25 mouse cellular contexts compared by ENCODE assay signal in the genomic region with DNA sequence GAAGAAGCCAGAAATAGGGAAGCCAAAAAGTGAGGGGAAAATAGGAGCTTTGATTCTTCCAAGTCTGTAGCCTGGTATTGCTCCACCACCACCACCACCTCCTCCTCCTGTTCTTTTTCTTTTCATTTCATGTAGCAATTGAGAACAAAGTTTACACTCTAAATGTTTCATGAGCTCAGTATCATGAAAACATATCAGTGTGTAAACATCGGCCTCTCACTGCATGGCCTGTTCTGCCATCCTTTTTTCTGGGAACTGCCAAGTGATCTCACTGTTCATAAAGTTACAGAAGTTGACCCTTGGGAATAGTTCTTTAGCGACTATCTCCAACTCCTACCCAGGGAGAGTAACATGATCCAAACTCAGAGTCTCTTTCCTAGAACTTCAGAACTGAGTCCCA. TPM values are rescaled to one million over a fixed set of nuclear protein-coding genes. Genes with fewer than 3 reads are reported as not detected.
DNase-seq lines count a peak whose midpoint lies in the region; ATAC-seq and TF ChIP-seq lines count a peak whose summit lies in the region.
"Had no signal": no experiment of that assay in that cellular context is flagged by ENCODE, and none has a peak within 500 bp of the region (broad histone marks: within the 10 kb centered on the region; RNA-seq: fewer than 3 reads in every experiment).

No protein-coding gene starts in this region.

- no peak overlapping the region for H3K4me2 ChIP-seq in liver, embryonic 12.5 days
- H3K4me2 ChIP-seq in stomach, embryonic 14.5 days (replicated peaks; ENCODE audit: low read depth, low read length), result no peak overlapping the region
- H3K4me2 ChIP-seq in forebrain, embryonic 11.5 days (ENCODE audit: low read depth, low read length, severe bottlenecking), result no peak overlapping the region
- H3K4me2 ChIP-seq: heart, embryonic 12.5 days; heart, embryonic 15.5 days; hindbrain, embryonic 13.5 days had no signal

- DNase-seq in liver, adult 2 months (ENCODE audit: extremely low read depth, low read depth, low spot score), result peak; percentile 56
- peak; percentile 13 for DNase-seq in 3T3-L1 (ENCODE audit: low read depth, low spot score)
- DNase-seq in natural killer cell, adult 2 months (ENCODE audit: low spot score in 2 of 2), result no peak
- no peak for DNase-seq in forebrain, embryonic 11.5 days (ENCODE audit: low spot score)
- DNase-seq in urinary bladder, postnatal 36 days (ENCODE audit: low spot score in 2 of 2), result no peak
- DNase-seq: adrenal gland, adult 8-10 months; adrenal gland, postnatal 25 days; cerebellum, adult 18-20 months; cerebellum, adult 9-10 months; cerebellum, postnatal 14 days; gastrocnemius, postnatal 25 days; heart, adult 18-20 months; heart, postnatal 10 days; heart, postnatal 36 days had no signal

- peaks cover 9% of the 10 kb centered on the region; the same call in 1 of the 2 replicates for H3K27me3 ChIP-seq in liver, adult 2 months (ENCODE audit: control insufficient read depth, insufficient read depth, low read length)
- no peaks in the 10 kb centered on the region for H3K27me3 ChIP-seq in liver, embryonic 12.5 days (replicated peaks)
- no peaks in the 10 kb centered on the region for H3K27me3 ChIP-seq in stomach, embryonic 14.5 days (ENCODE audit: control insufficient read depth, insufficient read depth, low read length)
- H3K27me3 ChIP-seq in forebrain, embryonic 11.5 days (ENCODE audit: control insufficient read depth, insufficient read depth, low read length), result no peaks in the 10 kb centered on the region
- H3K27me3 ChIP-seq: heart, embryonic 12.5 days; heart, embryonic 15.5 days; hindbrain, embryonic 13.5 days had no signal

- ATAC-seq in liver, embryonic 12.5 days, result no peak
- ATAC-seq in stomach, embryonic 14.5 days (ENCODE audit: insufficient number of reproducible peaks, insufficient read depth, low FRiP score, low read depth), result 0 out of 2 replicates have a peak, but pooled peaks have one; percentile 42
- no peak for ATAC-seq in forebrain, embryonic 11.5 days (replicated peaks; ENCODE audit: low FRiP score)
- ATAC-seq: CD4-positive, CD25-positive, alpha-beta regulatory T cell, adult 4 months; forebrain, embryonic 14.5 days; hindbrain, embryonic 16.5 days had no signal

- no peak for TF ChIP-seq CTCF in liver, adult 2 months (IDR thresholded peaks at IDR 0.05; ENCODE audit: low read depth, low read length)

- H3K79me2 ChIP-seq in liver, adult 2 months (ENCODE audit: control insufficient read depth, insufficient read depth, low read length), result no peaks in the 10 kb centered on the region

- no peaks in the 10 kb centered on the region for H3K36me3 ChIP-seq in liver, adult 2 months (ENCODE audit: control insufficient read depth, insufficient read depth, low read length)
- no peaks in the 10 kb centered on the region for H3K36me3 ChIP-seq in liver, embryonic 12.5 days
- H3K36me3 ChIP-seq in stomach, embryonic 14.5 days (ENCODE audit: control insufficient read depth, insufficient read depth, low read length), result no peaks in the 10 kb centered on the region
- H3K36me3 ChIP-seq in forebrain, embryonic 11.5 days (ENCODE audit: control insufficient read depth, insufficient read depth, low read length), result no peaks in the 10 kb centered on the region
- H3K36me3 ChIP-seq: forebrain, embryonic 10.5 days; heart, embryonic 12.5 days; heart, embryonic 15.5 days; hindbrain, embryonic 10.5 days; hindbrain, embryonic 13.5 days had no signal

- WGBS in liver, adult 2 months, result 20% methylated on average over 2 of the region's 2 CpGs
- 80% methylated on average over 2 of the region's 2 CpGs for WGBS in liver, embryonic 12.5 days (ENCODE audit: insufficient replicate concordance)
- WGBS in stomach, embryonic 14.5 days, result 60% methylated on average over 2 of the region's 2 CpGs
- 88% methylated on average over 2 of the region's 2 CpGs for WGBS in forebrain, embryonic 11.5 days

- H3K27ac ChIP-seq in liver, adult 2 months (replicated peaks; ENCODE audit: insufficient read depth, low read depth, low read length), result no peak overlapping the region
- no peak overlapping the region for H3K27ac ChIP-seq in liver, embryonic 12.5 days
- H3K27ac ChIP-seq in brown adipose tissue, adult 24 weeks (replicated peaks; ENCODE audit: low read depth, low read length), result 0 out of 2 replicates have a peak overlapping the region, but pooled peaks have one; percentile 18
- H3K27ac ChIP-seq in stomach, embryonic 14.5 days (ENCODE audit: low read length), result no peak overlapping the region
- H3K27ac ChIP-seq in forebrain, embryonic 11.5 days (ENCODE audit: low read depth, low read length), result no peak overlapping the region
- H3K27ac ChIP-seq: forebrain, embryonic 10.5 days; heart, embryonic 15.5 days; hindbrain, embryonic 10.5 days; hindbrain, embryonic 13.5 days had no signal

- no peak for TF ChIP-seq POLR2A in liver, adult 2 months (IDR thresholded peaks at IDR 0.05; ENCODE audit: extremely low read depth, insufficient read depth, low read length)

- H3K9ac ChIP-seq in liver, adult 2 months (ENCODE audit: low read depth, low read length), result no peak overlapping the region
- H3K9ac ChIP-seq in liver, embryonic 12.5 days, result no peak overlapping the region
- H3K9ac ChIP-seq in stomach, embryonic 14.5 days (replicated peaks; ENCODE audit: low read depth, low read length), result no peak overlapping the region
- H3K9ac ChIP-seq in forebrain, embryonic 11.5 days (ENCODE audit: low read length), result no peak overlapping the region
- H3K9ac ChIP-seq: heart, embryonic 12.5 days; heart, embryonic 15.5 days; hindbrain, embryonic 13.5 days had no signal

- H3K9me3 ChIP-seq in liver, embryonic 12.5 days (replicated peaks), result no peaks in the 10 kb centered on the region
- no peaks in the 10 kb centered on the region for H3K9me3 ChIP-seq in stomach, embryonic 14.5 days (ENCODE audit: control insufficient read depth, low read depth, low read length)
- H3K9me3 ChIP-seq in forebrain, embryonic 11.5 days (ENCODE audit: control insufficient read depth, low read length), result no peaks in the 10 kb centered on the region
- H3K9me3 ChIP-seq: forebrain, embryonic 10.5 days; heart, embryonic 12.5 days; heart, embryonic 15.5 days; hindbrain, embryonic 10.5 days; hindbrain, embryonic 13.5 days had no signal

- H3K4me1 ChIP-seq in liver, adult 2 months (ENCODE audit: control insufficient read depth, insufficient read depth, low read length), result peaks cover 2% of the 10 kb centered on the region
- no peaks in the 10 kb centered on the region for H3K4me1 ChIP-seq in liver, embryonic 12.5 days
- H3K4me1 ChIP-seq in brown adipose tissue, adult 24 weeks (ENCODE audit: control insufficient read depth, insufficient read depth, insufficient read length, low read length), result no peaks in the 10 kb centered on the region
- no peaks in the 10 kb centered on the region for H3K4me1 ChIP-seq in stomach, embryonic 14.5 days (ENCODE audit: control insufficient read depth, insufficient read depth, low read length)
- no peaks in the 10 kb centered on the region for H3K4me1 ChIP-seq in forebrain, embryonic 11.5 days (replicated peaks; ENCODE audit: control insufficient read depth, insufficient read depth, low read length)
- H3K4me1 ChIP-seq: forebrain, embryonic 10.5 days; heart, embryonic 12.5 days; heart, embryonic 15.5 days; hindbrain, embryonic 10.5 days; hindbrain, embryonic 13.5 days had no signal

- no peak overlapping the region for H3K4me3 ChIP-seq in liver, adult 2 months (ENCODE audit: insufficient read depth, low read depth, low read length)
- H3K4me3 ChIP-seq in liver, embryonic 12.5 days, result no peak overlapping the region
- no peak overlapping the region for H3K4me3 ChIP-seq in brown adipose tissue, adult 24 weeks (ENCODE audit: insufficient read depth, low read depth, low read length)
- H3K4me3 ChIP-seq in stomach, embryonic 14.5 days (ENCODE audit: low read depth, low read length), result no peak overlapping the region
- H3K4me3 ChIP-seq in forebrain, embryonic 11.5 days (ENCODE audit: low read depth, low read length), result no peak overlapping the region
- H3K4me3 ChIP-seq: forebrain, embryonic 10.5 days; heart, embryonic 12.5 days; heart, embryonic 15.5 days; hindbrain, embryonic 10.5 days; hindbrain, embryonic 13.5 days had no signal

RNA-seq across cellular contexts. Expression of a gene that starts 51.1 kb away (rescaled TPM):
- total RNA-seq in liver, adult 2 months (2014; rRNA removed), result 2.6 and 3.2 TPM in 2 replicates
- polyA plus RNA-seq in liver, adult 2 months (2012; rRNA removed), result 0.45 and 0.55 TPM in 2 replicates
- 9.8 and 11.3 TPM in 2 replicates for polyA plus RNA-seq in liver, embryonic 12.5 days (2016; fragmentation: Nextera tagmentation; extraction: Ambion mirVana)
- 212 and 297 TPM in 2 replicates for polyA plus RNA-seq in brown adipose tissue, adult 24 weeks (2012; ENCODE audit: insufficient read depth, insufficient read length, missing spikeins)
- 66.5 and 67.3 TPM in 2 replicates for polyA plus RNA-seq in stomach, embryonic 14.5 days (2014; fragmentation: Nextera tagmentation; extraction: Ambion mirVana)
- 58.9 and 61.1 TPM in 2 replicates for polyA plus RNA-seq in forebrain, embryonic 11.5 days (2014; fragmentation: Nextera tagmentation; extraction: Ambion mirVana)

Comparison
In these comparisons a context has a peak if more than half of its experiments do, and no peak if none do; other contexts are left out.
1. DNase-seq: peak in liver, adult 2 months (single experiment) and 3T3-L1 (single experiment); none in natural killer cell, adult 2 months (0 of 2), forebrain, embryonic 11.5 days (single experiment) and urinary bladder, postnatal 36 days (0 of 2).